Mouse (Mus musculus) G1E-ER4 (cell line): ENCODE measurements around the gene Fmo1. TPM values are rescaled to one million over a fixed set of nuclear protein-coding genes. Genes with fewer than 3 reads are reported as not detected.

ENCODE experiments used
- GATA1 ChIP-seq: IDR thresholded peaks from one replicate; pipeline ENCODE4 v1.8.0; 2012; ENCODE audit warnings: low read length, inconsistent platforms
- polyA plus RNA-seq: library from polyadenylated mRNA; stranded (reverse); fragments of >175 nt; gene quantifications from 2 replicates; pipeline ENCODE4 v1.2.3, GENCODE M21; 2012

Fmo1 gene
- polyA plus RNA-seq, 1 experiment, result not detected

DNA sequence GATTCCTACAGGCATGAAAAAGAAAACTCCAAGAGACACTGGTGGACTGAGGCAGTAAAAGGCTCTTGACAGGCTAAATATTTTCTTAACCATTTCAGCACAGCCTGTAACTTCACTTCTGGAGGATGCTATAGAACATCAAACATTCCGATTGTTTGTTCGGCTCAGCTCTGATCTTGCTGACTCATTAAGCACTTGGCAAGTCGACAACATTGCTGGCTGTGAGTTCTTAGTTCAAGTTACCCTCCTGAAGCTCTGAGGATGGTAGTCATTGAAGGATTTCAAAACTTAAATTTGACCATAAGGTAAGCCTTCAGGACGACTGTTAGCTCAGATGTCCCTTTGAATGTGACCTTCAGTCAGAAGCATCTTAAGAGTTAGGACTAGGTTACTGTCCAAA, 986 bp upstream of the Fmo1 start:
- no peak for TF ChIP-seq GATA1

DNA sequence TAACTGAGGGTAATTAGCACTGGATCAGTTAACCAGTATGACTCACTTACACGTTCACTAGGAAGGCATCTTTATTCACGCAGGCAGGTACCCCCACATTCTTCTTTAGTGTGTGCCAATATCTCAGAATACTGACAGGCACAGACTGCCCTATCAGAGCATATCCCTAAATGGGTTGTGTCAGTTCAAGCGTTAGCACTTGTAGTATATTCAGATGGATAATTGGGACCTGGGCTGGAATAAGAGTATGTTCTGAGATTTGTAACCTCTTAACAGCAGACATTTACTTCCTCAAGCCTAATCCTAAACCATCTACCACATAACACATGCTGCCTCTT, 948 bp downstream of the Fmo1 start:
- TF ChIP-seq GATA1, result no peak

DNA sequence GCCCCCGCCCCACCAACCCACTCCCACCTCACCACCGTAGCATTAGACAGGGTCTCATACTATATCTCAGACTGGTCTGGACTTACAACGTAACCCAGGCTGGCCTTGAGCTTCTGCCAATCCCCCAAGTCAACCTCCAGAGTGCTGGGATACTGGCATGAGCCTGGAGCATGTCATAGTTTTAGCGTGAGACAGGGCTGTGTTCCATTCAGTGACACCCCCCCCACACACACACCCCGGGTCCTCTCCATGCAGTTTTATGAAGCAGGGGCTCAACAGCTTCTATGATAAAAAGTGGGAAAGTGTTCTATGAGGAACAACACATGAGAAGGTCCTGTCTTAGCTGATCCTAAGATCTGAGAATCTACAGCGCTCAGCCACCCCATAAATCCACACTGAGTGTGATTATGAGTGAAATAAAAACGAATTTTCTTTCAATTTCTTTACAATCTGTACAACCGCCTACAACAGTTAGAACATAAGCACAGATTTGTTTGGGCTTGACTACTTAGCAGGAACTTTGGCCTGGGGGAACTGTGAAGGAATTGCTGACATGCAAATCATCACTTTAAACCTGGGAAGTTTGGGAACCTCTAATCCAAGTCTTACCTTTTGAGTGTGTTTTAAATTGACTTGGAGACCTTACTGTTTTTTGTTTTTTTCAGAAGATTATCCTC, 1.5 kb downstream of the Fmo1 start:
- no peak for TF ChIP-seq GATA1

DNA sequence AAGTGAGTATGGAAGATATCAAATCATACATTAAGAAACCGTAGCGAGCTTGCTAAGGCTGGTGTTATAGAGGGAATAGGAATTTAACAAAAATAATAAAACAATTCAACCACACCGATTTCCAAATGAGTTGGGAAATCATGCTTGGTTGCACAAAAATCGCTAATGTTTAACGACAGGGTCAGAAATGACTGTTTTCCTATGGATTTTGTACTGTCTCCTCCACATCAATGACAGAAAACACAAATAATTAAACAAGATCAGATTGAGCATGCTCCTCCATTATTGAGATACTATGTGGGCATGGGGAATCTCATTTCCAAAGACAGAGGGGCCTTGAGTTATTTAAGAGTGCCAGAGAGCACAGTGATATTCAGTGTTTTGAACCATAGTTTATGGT, 2.1 kb downstream of the Fmo1 start:
- TF ChIP-seq GATA1, result no peak

DNA sequence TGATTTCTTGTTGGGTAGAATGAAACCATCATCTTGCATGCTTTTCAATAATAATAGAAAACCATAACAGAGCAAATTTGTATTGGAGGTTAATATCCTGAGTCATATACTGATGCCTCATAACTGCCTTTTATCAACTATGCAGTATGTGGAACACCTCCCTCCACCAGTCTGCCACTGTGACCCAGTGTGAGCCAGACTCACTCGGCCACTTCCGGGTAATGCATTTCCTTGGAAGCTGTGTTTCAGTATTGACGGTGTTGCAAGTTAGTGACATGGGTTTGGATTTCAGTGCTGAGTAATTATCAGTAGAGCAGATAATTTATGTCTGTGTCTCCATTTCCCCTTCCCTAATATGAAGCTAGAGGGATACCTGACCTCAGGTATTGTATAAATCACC, 2.8 kb downstream of the Fmo1 start:
- no peak for TF ChIP-seq GATA1

DNA sequence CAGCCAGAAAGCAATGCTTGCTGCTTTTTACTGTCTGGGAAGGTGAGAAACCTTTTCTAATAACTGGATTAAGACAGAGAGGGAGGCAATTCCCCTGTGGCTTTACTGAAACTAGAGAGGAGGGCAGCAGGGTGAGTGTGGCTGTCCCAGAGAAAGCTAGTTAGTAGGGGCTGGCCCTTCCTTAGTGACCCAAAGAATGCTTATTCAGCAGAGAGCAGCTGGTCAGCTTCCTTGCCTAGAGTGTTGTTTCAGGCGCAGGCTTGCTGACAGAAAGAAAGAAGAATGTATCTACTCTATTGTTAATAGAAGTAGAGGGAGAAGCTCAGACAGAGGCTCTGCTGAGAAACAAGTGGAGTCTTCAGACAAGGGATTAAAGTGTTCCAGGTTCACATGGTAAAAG, 4.1 kb downstream of the Fmo1 start:
- TF ChIP-seq GATA1, result no peak

DNA sequence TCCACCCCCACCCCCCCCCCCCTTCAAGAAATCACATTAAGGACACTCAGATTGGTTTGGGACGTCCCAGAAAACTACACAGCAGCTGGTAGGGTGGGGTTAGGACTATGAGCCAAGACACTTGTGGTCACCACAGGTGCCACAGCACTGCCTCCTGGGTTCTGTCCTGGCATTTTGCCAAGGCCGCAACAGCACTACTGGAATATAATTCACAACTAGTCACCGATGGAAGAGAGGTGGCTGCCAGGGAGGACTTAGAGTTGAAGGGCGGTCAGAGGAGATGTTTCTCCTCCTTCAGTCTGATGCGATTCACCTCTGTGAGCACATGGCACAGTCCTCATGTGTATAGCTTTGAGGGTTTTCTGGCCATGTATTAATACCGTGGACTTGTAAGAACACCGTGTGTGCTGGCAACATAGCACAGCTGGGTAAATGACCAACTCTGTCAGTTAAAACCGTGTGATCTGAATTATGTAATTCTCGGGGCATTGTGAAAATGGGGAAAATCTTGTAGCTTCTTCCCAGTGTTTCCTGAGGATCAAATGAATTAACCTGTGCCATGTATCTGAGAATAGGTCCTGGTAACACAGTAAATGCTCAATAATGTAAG, 6.3 kb downstream of the Fmo1 start:
- no peak for TF ChIP-seq GATA1

DNA sequence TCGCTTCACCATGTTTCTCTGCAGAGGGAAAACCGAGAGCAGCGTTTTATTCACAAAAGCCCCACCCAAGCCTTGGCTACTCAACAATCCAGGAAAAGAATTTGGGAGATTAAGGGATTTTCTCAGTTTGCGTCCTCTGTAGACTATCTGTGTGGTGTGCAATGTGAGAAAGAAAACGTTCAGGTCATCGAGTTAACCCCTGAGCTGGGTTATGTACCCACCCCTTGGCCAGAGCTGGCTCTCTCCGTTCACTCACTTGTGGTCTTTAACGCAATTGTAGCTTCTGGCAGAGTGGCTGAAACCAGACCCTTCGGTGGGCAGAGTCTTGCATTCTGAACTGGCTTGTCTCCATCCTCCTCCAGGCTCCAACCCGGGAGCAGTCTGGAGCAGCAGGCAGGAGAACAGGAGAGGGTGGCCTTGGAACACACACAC, 6.8 kb downstream of the Fmo1 start:
- TF ChIP-seq GATA1, result no peak

DNA sequence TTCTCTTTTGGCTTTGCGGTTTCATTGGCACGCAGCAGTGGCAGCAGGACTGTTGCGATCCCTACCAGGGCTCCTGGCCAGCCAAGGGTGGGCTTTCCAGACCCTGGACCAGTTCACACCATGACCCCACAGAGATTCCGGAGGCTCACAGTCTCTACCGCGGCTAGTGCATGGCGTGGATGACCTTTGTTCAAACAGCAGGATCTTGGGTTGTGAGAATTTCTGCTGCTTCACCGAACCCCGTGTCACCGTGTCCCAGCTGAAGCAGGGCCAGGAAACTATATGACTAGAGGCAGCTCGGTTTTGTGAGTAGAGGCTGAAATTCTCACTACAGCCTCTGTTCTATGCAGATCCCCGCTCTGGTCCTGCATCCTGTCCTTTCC, 7.7 kb downstream of the Fmo1 start:
- no peak for TF ChIP-seq GATA1

DNA sequence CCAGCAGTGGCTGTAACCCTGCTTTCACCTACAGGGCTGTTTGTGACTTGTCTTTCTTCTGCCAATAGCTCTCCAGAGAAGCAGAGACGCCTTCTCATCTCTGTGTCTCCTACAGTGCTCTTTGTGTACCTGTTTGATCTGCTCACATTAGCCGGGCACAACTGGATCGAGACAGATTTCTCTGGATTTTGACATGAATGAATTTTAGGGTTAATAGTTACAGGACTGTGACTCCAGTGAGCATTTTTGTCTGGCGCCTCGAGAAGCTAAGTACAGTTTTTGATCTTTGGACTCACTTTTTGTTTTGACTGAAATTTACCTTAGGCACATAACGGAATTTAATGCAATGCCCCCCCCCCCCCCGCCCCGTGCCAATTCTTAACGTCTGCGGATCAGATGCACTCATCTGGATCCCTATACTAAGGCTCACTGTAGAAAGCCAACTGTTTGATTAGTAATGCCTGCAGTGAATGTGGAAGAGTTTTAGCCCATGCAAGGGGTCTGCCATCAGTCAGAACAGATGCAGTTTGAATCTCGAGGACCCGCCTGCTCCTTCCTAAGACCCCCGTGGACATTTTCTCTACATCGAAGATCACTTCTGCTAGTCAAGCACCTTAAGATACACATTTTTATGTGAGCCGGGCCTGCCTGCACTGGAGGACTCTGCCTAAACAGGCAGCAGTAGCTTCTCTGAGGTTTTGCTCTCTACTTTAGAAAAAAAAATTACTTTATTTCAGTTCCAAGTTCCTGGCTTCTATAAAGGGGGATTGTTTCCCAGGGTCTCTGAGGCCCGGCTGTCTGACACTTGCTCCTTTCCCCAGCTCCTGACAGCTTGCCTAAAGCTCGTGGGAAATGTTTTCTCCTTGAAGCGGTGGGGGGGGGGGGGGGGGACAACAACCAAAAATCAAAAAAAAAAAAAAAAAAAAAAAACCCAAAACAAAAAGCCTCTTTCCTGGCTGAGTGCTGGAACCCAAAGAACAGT, 8.4 kb downstream of the Fmo1 start:
- no peak for TF ChIP-seq GATA1

DNA sequence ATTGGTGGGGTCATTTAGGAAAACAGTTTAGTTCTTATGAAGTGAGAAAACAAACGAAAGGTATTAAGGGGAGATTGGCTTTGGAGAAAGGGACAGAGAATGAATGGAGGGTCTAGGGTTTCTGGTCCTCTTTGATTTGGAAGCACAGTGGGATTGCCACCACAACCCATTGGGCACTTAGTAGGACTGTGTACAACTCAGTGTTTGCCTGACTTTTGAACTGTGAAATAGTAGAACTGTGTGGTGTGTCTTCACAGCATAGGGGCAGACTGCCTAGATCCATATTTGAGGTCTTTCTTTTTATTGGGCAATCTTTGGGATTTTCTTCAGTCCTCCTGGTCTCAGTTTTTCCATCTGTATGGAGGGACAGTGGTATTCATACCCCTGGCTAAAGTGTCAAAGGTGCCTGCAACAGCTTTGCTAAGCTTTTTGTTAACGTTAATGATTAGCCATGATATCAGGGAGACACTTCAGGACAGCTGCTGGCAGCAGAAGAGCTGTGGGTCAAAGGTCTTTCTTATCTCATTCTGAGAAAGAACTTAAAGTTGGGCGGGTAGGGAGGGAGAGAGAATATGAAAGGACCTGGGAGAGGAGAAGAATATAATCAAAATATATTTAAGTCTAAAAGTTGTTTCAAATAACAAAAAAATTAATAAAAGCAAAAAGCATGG, 12.5 kb downstream of the Fmo1 start:
- TF ChIP-seq GATA1, result no peak

DNA sequence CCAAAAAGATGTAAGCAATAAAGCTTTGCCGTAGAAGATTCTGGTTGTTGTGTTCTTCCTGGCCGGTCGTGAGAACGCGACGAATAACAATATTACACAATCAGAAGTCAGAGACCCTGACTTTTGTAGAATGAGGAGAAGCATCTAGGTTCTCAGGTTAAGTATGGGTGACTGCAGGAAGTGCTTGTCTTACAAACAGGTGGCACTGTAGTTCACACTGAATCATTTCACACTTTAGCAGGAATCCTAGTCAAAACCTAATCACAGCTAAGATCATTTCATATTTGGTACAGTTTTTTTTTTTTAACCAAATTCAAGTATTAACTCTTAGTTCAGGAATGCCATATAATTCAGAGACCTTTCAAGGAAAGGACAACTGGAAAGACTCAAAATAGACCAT, 18.9 kb downstream of the Fmo1 start:
- no peak for TF ChIP-seq GATA1

DNA sequence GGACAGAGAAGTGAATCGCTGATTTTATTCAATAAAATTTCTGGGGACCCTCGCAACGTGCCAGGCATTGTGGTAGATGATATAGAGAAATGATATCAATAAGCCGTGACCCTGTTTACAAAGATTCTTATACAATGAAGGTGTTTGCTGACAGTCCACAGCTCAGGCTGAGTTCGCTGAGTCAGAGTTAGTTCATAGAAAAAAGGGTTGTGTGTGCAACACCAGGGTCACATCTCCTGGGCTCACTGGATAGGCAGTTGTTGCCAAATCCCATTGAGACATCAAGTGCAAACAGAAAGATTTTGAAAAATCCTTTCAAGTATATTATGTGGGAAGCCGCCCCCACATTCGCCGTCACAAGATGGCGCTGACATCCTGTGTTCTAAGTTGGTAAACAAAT, 26.2 kb downstream of the Fmo1 start:
- TF ChIP-seq GATA1, result no peak

DNA sequence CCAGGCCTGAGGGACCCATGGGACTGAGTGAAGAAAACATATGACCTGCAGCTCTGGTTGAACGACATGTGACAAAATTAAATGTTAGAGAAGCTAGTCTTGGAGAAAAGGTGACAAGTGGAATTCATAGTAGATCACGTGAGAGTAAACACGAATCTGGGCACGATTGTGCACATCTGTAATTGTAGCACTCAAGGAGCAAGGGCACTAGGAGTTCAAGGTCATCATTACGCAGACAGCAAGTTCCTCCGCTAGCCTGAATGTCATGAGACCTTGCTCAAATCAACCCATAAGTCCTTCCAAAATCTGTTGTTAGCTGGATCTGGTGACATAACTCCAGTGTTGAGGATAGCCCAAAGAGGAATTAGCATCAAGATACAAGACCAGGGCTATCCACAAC, 27.4 kb downstream of the Fmo1 start:
- no peak for TF ChIP-seq GATA1

DNA sequence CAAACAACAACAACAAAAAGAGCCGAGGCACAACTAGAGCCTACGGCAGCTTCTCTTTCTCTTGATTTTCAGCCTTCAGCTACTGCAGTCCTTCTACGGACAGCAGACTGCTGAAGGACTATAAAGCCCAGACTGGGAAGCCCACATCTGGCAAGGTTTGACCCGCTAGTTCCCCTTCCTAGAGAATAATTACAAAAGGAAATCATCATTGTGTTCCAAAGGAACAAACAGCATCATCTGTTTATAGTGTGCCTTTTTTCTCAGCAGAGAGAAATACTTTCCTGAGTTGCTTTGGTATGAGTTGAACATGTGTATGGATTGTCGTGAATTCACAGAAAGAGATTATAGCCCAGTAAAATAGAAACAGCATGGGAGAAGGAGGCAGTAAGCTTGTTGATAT, 32.1 kb downstream of the Fmo1 start:
- no peak for TF ChIP-seq GATA1

DNA sequence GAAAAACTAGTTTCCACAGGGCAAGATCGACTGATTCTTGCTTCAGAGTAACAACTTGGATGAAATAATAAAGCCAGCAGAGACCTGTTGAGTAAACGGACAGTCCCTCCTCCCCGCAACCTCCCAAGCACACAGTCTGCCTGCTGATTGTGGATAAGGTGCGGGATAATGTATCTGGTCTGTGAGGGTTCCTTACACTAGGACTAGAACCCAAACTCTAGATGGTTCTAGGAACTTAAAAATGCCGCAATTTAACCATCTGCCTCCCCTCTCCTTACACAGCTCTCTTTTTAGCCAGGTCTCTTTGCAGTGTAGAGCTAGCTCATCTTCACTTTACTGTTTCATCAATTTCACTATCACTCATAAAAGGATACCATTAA, 33.8 kb downstream of the Fmo1 start:
- TF ChIP-seq GATA1, result no peak
